Mouse (Mus musculus) ES-E14 (cell line): Measurements from ENCODE around the gene Grip2. TPM values are rescaled to one million over a fixed set of nuclear protein-coding genes. Genes with fewer than 3 reads are reported as not detected.

Experiments used
- DNase-seq: peaks from one replicate; pipeline ENCODE4 v3.0.0-alpha.2; 2013; ENCODE audit warnings: low read depth, low spot score
- H3K27ac ChIP-seq: 2 replicates; pipeline ENCODE4 v1.5.1; 2012; ENCODE audit warnings: low read depth, mild to moderate bottlenecking, low read length, moderate library complexity, mixed read lengths; ENCODE audit not compliant: poor library complexity, insufficient read depth, severe bottlenecking
- H3K36me3 ChIP-seq: 2 replicates; pipeline ENCODE4 v1.6.1; 2012; ENCODE audit warnings: mild to moderate bottlenecking, low read length, moderate library complexity, mixed read lengths; ENCODE audit not compliant: control insufficient read depth, poor library complexity, insufficient read depth, severe bottlenecking
- H3K4me1 ChIP-seq, 2 experiments: fragments of 150-350 bp in 1 of 2; sonication (generic) in 1 of 2; 2 replicates each; pipeline ENCODE4 v1.6.1; 2012; ENCODE audit warnings: low read length in 2 of 2, mild to moderate bottlenecking in 1 of 2, mixed read lengths in 1 of 2; ENCODE audit not compliant: control insufficient read depth in 2 of 2, insufficient read depth in 2 of 2, poor library complexity in 1 of 2
- H3K4me3 ChIP-seq, 2 experiments: fragments of 150-350 bp in 1 of 2; sonication (generic) in 1 of 2; 2 replicates each; pipeline ENCODE4 v1.5.1; 2012; ENCODE audit warnings: low read length in 2 of 2, low read depth in 1 of 2, mild to moderate bottlenecking in 1 of 2, mixed read lengths in 1 of 2; ENCODE audit not compliant: insufficient read depth in 1 of 2, poor library complexity in 1 of 2, severe bottlenecking in 1 of 2
- H3K9ac ChIP-seq: 2 replicates; pipeline ENCODE4 v1.6.1; 2012; ENCODE audit warnings: low read depth, mild to moderate bottlenecking, low read length, mixed read lengths; ENCODE audit not compliant: poor library complexity, insufficient read depth, severe bottlenecking
- H3K9me3 ChIP-seq: fragments of 150-350 bp; sonication (generic); 2 replicates; pipeline ENCODE4 v1.6.1; 2012; ENCODE audit warnings: low read depth, mild to moderate bottlenecking, low read length; ENCODE audit not compliant: control insufficient read depth, insufficient read depth
- CHD2 ChIP-seq: IDR thresholded peaks from 2 replicates; pipeline ENCODE4 v1.6.1; 2014; ENCODE audit warnings: mild to moderate bottlenecking, low read depth, low read length, inconsistent platforms
- HCFC1 ChIP-seq: IDR thresholded peaks from 2 replicates; pipeline ENCODE4 v1.6.1; 2012; ENCODE audit warnings: low read length, inconsistent platforms, borderline replicate concordance; ENCODE audit not compliant: insufficient read depth
- MAFK ChIP-seq: IDR thresholded peaks from 2 replicates; pipeline ENCODE4 v1.6.1; 2014; ENCODE audit warnings: mild to moderate bottlenecking, low read depth, low read length, inconsistent platforms; ENCODE audit not compliant: insufficient read depth
- ZC3H11A ChIP-seq: IDR thresholded peaks from 2 replicates; pipeline ENCODE4 v1.6.1; 2012; ENCODE audit warnings: low read depth, mild to moderate bottlenecking, inconsistent platforms, low read length, borderline replicate concordance
- ZNF384 ChIP-seq: IDR thresholded peaks from 2 replicates; pipeline ENCODE4 v1.6.1; 2012; ENCODE audit warnings: low read depth, low read length, inconsistent platforms
- in situ Hi-C, 2 experiments: fragments of 600-800 bp; cut with MboI; formaldehyde crosslinking; loops; one replicate each; pipeline ENCODE4 v1.15.1; 2025; ENCODE audit warnings: low sequenced_read_pairs in 2 of 2, inconsistent platforms in 1 of 2; ENCODE audit not compliant: unreplicated experiment in 2 of 2
- total RNA-seq: library from RNA; depleted of rRNA; stranded (reverse); fragments of 300-350 nt; gene quantifications from 2 replicates; pipeline ENCODE4 v1.2.3, GENCODE M21; 2012

Gene Grip2
- total RNA-seq, 1 experiment: 0.58 TPM

GRCm38 (mm10) chr6:91818271-91818670, 8.8 kb downstream of the Grip2 start:
- TF ChIP-seq MAFK: no peak
- no peak for TF ChIP-seq ZNF384
- TF ChIP-seq ZC3H11A: no peak
- no peak for TF ChIP-seq HCFC1
- TF ChIP-seq CHD2: no peak
- no peak overlapping the region for H3K4me3 ChIP-seq
- no peaks in the 10 kb centered on the region for H3K9me3 ChIP-seq
- H3K9ac ChIP-seq: no peak overlapping the region
- H3K27ac ChIP-seq: no peak overlapping the region
- in situ Hi-C loops: no loop called here
- no peaks in the 10 kb centered on the region for H3K4me1 ChIP-seq
- no peak for DNase-seq
- H3K36me3 ChIP-seq: no peaks in the 10 kb centered on the region

- Histone ChIP-seq H3K9ac (no peak overlapping the region), H3K4me1 (no peaks in the 10 kb centered on the region), H3K36me3 (no peaks in the 10 kb centered on the region), H3K9me3 (no peaks in the 10 kb centered on the region), H3K4me3 (no peak overlapping the region), H3K27ac (no peak overlapping the region)
- TF ChIP-seq ZC3H11A (no peak), ZNF384 (no peak), CHD2 (no peak), MAFK (no peak), HCFC1 (no peak)
- in situ Hi-C loops: no loop called here
- no peak for DNase-seq
Observed at GRCm38 (mm10) chr6:91815976-91816375, 11.1 kb downstream of the Grip2 start.

DNA sequence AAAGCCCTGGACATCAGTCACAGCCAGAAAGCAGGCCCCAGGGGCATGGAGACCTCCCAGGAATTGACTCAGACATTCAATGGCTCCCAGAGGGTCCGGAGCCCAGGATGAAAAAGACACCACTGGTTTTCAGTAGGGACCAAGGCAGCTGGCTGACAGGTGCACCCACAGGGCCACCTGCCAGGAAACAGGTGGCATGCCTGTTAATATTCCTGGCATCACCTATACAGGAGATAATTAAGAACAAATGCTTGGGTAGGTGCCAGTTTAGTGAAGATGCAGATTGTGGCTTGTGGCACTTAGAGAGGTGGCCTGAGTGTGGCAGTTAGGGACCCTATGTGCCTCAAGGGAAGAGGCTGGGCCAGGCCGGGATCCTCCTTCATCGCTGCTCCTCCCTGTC, 13.4 kb downstream of the Grip2 start:
- in situ Hi-C loops: no loop called here
- Histone ChIP-seq H3K4me3 (no peak overlapping the region), H3K27ac (no peak overlapping the region), H3K9me3 (no peaks in the 10 kb centered on the region), H3K9ac (no peak overlapping the region), H3K4me1 (no peaks in the 10 kb centered on the region), H3K36me3 (no peaks in the 10 kb centered on the region)
- no peak for TF ChIP-seq ZC3H11A
- DNase-seq: no peak

DNA sequence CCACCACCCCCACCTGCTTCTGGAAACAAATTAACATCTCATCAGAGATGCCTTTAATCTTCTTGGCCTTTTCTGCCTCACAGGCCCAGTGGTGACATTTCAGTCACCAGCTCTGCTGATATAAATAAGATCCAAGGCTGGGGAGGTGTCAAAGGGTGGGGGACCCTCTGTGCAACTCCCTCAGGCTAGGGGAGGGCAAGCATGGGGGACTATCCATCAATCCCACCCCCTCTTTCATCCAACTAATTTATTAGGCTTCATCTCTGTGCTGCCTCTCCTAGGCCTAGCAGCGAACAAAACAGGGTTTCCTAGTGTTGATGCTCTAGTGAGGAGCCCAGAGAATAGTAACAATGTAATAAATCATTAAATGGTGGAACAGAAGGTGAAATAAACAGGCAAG, 17.0 kb downstream of the Grip2 start:
- H3K4me1 ChIP-seq: peaks cover 0 to 5% of the 10 kb centered on the region in 2 experiments; a peak in 1 of 4 replicates
- H3K4me3 ChIP-seq: no peak overlapping the region
- H3K27ac ChIP-seq: no peak overlapping the region
- TF ChIP-seq ZC3H11A (no peak), CHD2 (no peak), MAFK (no peak), ZNF384 (no peak), HCFC1 (no peak)
- no peaks in the 10 kb centered on the region for H3K36me3 ChIP-seq
- H3K9me3 ChIP-seq: no peaks in the 10 kb centered on the region
- H3K9ac ChIP-seq: no peak overlapping the region
- no peak for DNase-seq
- in situ Hi-C loops: no loop called here

- in situ Hi-C loops: no loop called here
- no peaks in the 10 kb centered on the region for H3K36me3 ChIP-seq
- H3K4me1 ChIP-seq: peaks cover 0 to 7% of the 10 kb centered on the region in 2 experiments; a peak in 1 of 4 replicates
- no peak overlapping the region for H3K27ac ChIP-seq
- H3K9me3 ChIP-seq: no peaks in the 10 kb centered on the region
- no peak overlapping the region for H3K9ac ChIP-seq
- no peak for DNase-seq
- TF ChIP-seq ZC3H11A (no peak), ZNF384 (no peak), HCFC1 (no peak), MAFK (no peak), CHD2 (no peak)
- H3K4me3 ChIP-seq: no peak overlapping the region
Observed at GRCm38 (mm10) chr6:91808022-91808421, 19.0 kb downstream of the Grip2 start.
